Mouse (Mus musculus): ENCODE data around the gene Olfr1006.
"Not testable (repeated sequence)": the region's sequence is repeated elsewhere in the genome, so short reads cannot be mapped to it uniquely, and the experiment has no call there.

Gene Olfr1006

GRCm38 (mm10) chr2:85678667-85679066 lies at the start of gene Olfr1006:
TSS of gene Olfr1006 (minus strand) at chr2:85678767.
- DNase-seq = no peak

- peak; percentile 13 to 15 for DNase-seq
Observed at GRCm38 (mm10) chr2:85725793-85726192, 47.2 kb upstream of the Olfr1006 start.

GRCm38 (mm10) chr2:85715119-85715518 lies 36.6 kb upstream of the Olfr1006 start, which contains the start of gene Olfr1009:
TSS of gene Olfr1009 (plus strand) at chr2:85715419.
- no peak for DNase-seq

GRCm38 (mm10) chr2:85711159-85711558 lies 32.6 kb upstream of the Olfr1006 start:
- no peak for DNase-seq

GRCm38 (mm10) chr2:85710680-85711079 lies 32.1 kb upstream of the Olfr1006 start:
- DNase-seq = not testable (repeated sequence)

- no peak for DNase-seq
Observed at GRCm38 (mm10) chr2:85689131-85689530, 10.6 kb upstream of the Olfr1006 start, which contains the start of gene Olfr1008. TSS of gene Olfr1008 (plus strand) at chr2:85689431.

- DNase-seq = not testable (repeated sequence)
Observed at GRCm38 (mm10) chr2:85664355-85664754, 14.2 kb downstream of the Olfr1006 start, which contains the start of gene Olfr154. TSS of gene Olfr154 (minus strand) at chr2:85664455.

- DNase-seq = no peak
Observed at GRCm38 (mm10) chr2:85650604-85651003, 28.0 kb downstream of the Olfr1006 start, which contains the start of gene Olfr1002. TSS of gene Olfr1002 (minus strand) at chr2:85650704.

All from kidney, postnatal 4 days (tissue).